Mouse (Mus musculus) kidney, embryonic 15.5 days (tissue): ENCODE data around the gene H2-Ob. TPM values are rescaled to one million over a fixed set of nuclear protein-coding genes. Genes with fewer than 3 reads are reported as not detected.

Experiments used
- ATAC-seq: fragments of 200-750 bp; cut with Nextera tagmentation; replicated peaks from 2 replicates; pipeline ENCODE4 v1.8.0; 2017; ENCODE audit warnings: moderate TSS enrichment; ENCODE audit not compliant: low FRiP score
- H3K27ac ChIP-seq: fragments of 300-500 bp; sonication (generic); 2 replicates; pipeline ENCODE4 v1.5.1; 2015; ENCODE audit warnings: mild to moderate bottlenecking, inconsistent platforms
- H3K27me3 ChIP-seq: fragments of 300-500 bp; sonication (generic); 2 replicates; pipeline ENCODE4 v1.6.1; 2015; ENCODE audit warnings: inconsistent platforms
- H3K36me3 ChIP-seq: fragments of 300-500 bp; sonication (generic); 2 replicates; pipeline ENCODE4 v1.6.1; 2015; ENCODE audit warnings: inconsistent platforms
- H3K4me1 ChIP-seq: fragments of 300-500 bp; sonication (generic); 2 replicates; pipeline ENCODE4 v1.6.1; 2015; ENCODE audit warnings: inconsistent platforms
- H3K4me2 ChIP-seq: fragments of 300-500 bp; sonication (generic); 2 replicates; pipeline ENCODE4 v1.6.1; 2015; ENCODE audit warnings: moderate library complexity, mild to moderate bottlenecking, inconsistent platforms
- H3K4me3 ChIP-seq: fragments of 300-500 bp; sonication (generic); replicated peaks from 2 replicates; pipeline ENCODE4 v1.5.1; 2015; ENCODE audit warnings: mild to moderate bottlenecking, inconsistent platforms
- H3K9ac ChIP-seq: fragments of 300-500 bp; sonication (generic); 2 replicates; pipeline ENCODE4 v1.6.1; 2015; ENCODE audit warnings: mild to moderate bottlenecking, inconsistent platforms
- H3K9me3 ChIP-seq: fragments of 300-500 bp; sonication (generic); replicated peaks from 2 replicates; pipeline ENCODE4 v1.6.1; 2016; ENCODE audit warnings: inconsistent platforms
- WGBS: fragments of 180-500 bp; shearing (Covaris S2); methylation state at CpG from one replicate; pipeline ENCODE4 v1.1.7; 2015; ENCODE audit warnings: mixed read lengths; 5-methylcytosine and 5-hydroxymethylcytosine counted together
- polyA plus RNA-seq: library from polyadenylated mRNA; unstranded; fragments of >200 nt; fragmentation: Nextera tagmentation; extraction: Ambion mirVana; gene quantifications from 2 replicates; pipeline ENCODE4 v1.2.1, GENCODE M21; 2015

H2-Ob gene
- polyA plus RNA-seq = 0.13 TPM in 1 of 2 replicates, not detected in the other

DNA sequence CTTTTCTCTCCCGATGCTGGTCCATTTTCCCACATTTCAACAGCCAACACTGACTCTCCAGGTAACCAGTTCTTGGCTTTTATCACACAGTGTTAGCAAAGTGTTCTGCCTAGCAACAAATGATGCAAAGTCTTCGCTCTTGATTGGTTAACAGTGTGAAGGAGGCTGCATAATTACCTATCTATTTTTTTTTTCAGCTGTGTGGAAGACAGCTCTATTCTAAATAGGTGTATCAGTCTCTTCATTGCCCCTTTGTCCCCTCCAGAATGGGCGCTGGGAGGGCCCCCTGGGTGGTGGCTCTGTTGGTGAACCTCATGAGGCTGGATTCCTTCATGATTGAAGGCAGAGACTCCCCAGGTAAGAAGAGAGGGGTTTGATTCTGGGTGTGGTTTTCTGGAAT lies at the start of gene H2-Ob:
Gene H2-Ob (plus strand): TSS at position 198 of the 400 bp plus-strand sequence.
- H3K27me3 ChIP-seq = no peaks in the 10 kb centered on the region; the same call in 1 of the 2 replicates
- peaks cover 4% of the 10 kb centered on the region; the same call in 1 of the 2 replicates for H3K9me3 ChIP-seq
- no peak within 1 kb of the TSS for H3K9ac ChIP-seq
- ATAC-seq = no peak
- no peak within 1 kb of the TSS for H3K4me2 ChIP-seq
- 0 out of 2 replicates have a peak, but pooled peaks cover 2% of the 10 kb centered on the region for H3K4me1 ChIP-seq
- no peaks in the 10 kb centered on the region for H3K36me3 ChIP-seq
- 70% methylated on average over 3 of the region's 3 CpGs for WGBS
- H3K27ac ChIP-seq = peak within 1 kb of the TSS; percentile 20; the same call in 1 of the 2 replicates
- no peak within 1 kb of the TSS for H3K4me3 ChIP-seq

DNA sequence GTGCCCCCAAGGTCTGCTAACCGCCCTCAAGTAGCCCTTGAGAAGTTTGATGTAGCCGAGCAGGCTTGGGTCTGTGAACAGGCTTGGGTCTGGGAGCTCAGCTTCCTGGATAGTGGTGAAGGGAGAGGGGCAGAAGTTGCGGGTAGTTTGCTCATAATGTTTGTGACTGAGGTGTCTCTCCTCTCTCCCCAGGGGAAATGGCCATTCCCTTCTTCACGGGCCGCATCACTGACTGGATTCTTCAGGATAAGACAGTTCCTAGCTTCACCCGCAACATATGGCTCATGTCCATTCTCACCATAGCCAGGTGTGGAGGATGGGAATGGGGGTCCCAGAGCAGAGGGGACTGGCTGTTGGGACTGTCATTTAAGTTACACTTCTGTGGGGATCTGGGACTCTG lies 49.7 kb upstream of the H2-Ob start:
- Histone ChIP-seq H3K4me3 (no peak overlapping the region), H3K4me1 (peaks cover 20% of the 10 kb centered on the region), H3K9me3 (no peaks in the 10 kb centered on the region), H3K9ac (no peak overlapping the region), H3K27me3 (peaks cover 87% of the 10 kb centered on the region), H3K4me2 (no peak overlapping the region), H3K36me3 (no peaks in the 10 kb centered on the region), H3K27ac (no peak overlapping the region)
- WGBS = 59% methylated on average over 6 of the region's 6 CpGs
- ATAC-seq = no peak

DNA sequence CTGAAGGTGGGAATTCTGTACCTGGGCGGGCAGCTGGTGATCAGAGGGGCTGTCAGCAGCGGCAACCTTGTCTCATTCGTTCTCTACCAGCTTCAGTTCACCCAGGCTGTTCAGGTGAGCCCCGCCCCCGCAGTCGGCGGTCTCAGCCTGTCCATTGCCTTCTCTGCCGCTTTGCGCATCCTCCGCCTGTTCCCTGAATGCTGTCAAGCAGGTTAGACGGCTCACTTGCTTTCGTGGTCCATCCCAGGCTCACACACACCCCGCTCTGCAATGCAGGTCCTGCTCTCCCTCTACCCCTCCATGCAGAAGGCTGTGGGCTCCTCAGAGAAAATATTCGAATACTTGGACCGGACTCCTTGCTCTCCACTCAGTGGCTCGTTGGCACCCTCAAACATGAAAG lies 45.9 kb upstream of the H2-Ob start:
- H3K9ac ChIP-seq = no peak overlapping the region
- H3K27ac ChIP-seq = no peak overlapping the region
- no peak overlapping the region for H3K4me2 ChIP-seq
- no peak for ATAC-seq
- peaks cover 95% of the 10 kb centered on the region for H3K27me3 ChIP-seq
- no peak overlapping the region for H3K4me3 ChIP-seq
- peaks cover 22% of the 10 kb centered on the region for H3K4me1 ChIP-seq
- H3K36me3 ChIP-seq = no peaks in the 10 kb centered on the region
- no peaks in the 10 kb centered on the region for H3K9me3 ChIP-seq
- 23% methylated on average over 16 of the region's 16 CpGs for WGBS

DNA sequence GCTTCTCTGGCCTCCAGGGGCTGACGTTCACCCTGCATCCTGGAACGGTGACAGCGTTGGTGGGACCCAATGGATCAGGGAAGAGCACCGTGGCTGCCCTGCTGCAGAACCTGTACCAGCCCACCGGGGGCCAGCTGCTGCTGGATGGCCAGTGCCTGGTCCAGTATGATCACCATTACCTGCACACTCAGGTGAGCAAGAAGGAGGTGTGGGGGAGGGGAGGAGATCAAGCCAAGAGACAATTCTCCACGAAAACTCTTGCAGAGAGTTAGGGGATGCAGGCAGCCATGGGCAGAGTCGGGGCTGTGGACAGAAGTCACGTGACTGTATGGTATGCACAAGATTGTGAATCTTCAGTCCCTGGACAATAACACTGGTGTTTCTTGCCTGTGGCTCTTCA lies 45.2 kb upstream of the H2-Ob start:
- no peak overlapping the region for H3K4me3 ChIP-seq
- H3K9me3 ChIP-seq = no peaks in the 10 kb centered on the region
- H3K4me1 ChIP-seq = peaks cover 23% of the 10 kb centered on the region
- H3K27ac ChIP-seq = no peak overlapping the region
- no peak for ATAC-seq
- no peak overlapping the region for H3K9ac ChIP-seq
- no peaks in the 10 kb centered on the region for H3K36me3 ChIP-seq
- no peak overlapping the region for H3K4me2 ChIP-seq
- 54% methylated on average over 8 of the region's 8 CpGs for WGBS
- H3K27me3 ChIP-seq = peaks cover 95% of the 10 kb centered on the region

DNA sequence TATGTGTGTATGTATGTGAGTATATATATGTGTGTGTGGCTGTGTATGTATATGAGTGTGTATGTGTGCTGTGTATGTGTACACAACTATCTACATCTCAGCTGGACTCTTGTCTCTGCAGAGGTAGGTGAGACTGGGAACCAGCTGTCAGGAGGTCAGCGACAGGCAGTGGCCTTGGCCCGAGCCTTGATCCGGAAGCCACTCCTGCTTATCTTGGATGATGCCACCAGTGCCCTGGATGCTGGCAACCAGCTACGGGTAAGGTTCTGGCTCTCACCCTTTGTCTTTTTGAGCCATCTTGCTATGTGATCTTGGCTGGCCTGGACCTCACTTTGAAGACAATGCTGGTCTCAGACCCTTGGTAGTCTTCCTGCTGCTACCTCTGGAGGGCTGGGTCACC lies 44.0 kb upstream of the H2-Ob start:
- Histone ChIP-seq H3K36me3 (no peaks in the 10 kb centered on the region), H3K9me3 (no peaks in the 10 kb centered on the region), H3K27me3 (peaks cover 93% of the 10 kb centered on the region), H3K9ac (no peak overlapping the region), H3K27ac (no peak overlapping the region), H3K4me1 (peaks cover 24% of the 10 kb centered on the region), H3K4me2 (no peak overlapping the region), H3K4me3 (no peak overlapping the region)
- no peak for ATAC-seq
- 84% methylated on average over 4 of the region's 4 CpGs for WGBS

DNA sequence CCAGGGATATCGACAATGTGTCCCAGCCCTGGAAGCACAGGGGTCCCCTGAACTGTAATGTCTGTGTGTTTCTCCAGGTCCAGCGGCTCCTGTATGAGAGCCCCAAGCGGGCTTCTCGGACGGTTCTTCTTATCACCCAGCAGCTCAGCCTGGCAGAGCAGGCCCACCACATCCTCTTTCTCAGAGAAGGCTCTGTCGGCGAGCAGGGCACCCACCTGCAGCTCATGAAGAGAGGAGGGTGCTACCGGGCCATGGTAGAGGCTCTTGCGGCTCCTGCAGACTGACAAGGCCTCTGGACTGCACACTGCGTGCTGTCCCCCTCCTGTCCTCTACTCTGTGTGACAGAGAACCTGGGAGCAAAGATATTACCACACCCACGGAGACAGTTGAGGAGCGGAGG lies 42.2 kb upstream of the H2-Ob start:
- H3K4me1 ChIP-seq = peaks cover 24% of the 10 kb centered on the region
- H3K27ac ChIP-seq = no peak overlapping the region
- no peaks in the 10 kb centered on the region for H3K36me3 ChIP-seq
- no peak for ATAC-seq
- 33% methylated on average over 12 of the region's 12 CpGs for WGBS
- no peak overlapping the region; the same call in 1 of the 2 replicates for H3K4me2 ChIP-seq
- H3K9ac ChIP-seq = no peak overlapping the region
- H3K4me3 ChIP-seq = no peak overlapping the region; the same call in 1 of the 2 replicates
- peaks cover 83% of the 10 kb centered on the region for H3K27me3 ChIP-seq
- no peaks in the 10 kb centered on the region for H3K9me3 ChIP-seq

DNA sequence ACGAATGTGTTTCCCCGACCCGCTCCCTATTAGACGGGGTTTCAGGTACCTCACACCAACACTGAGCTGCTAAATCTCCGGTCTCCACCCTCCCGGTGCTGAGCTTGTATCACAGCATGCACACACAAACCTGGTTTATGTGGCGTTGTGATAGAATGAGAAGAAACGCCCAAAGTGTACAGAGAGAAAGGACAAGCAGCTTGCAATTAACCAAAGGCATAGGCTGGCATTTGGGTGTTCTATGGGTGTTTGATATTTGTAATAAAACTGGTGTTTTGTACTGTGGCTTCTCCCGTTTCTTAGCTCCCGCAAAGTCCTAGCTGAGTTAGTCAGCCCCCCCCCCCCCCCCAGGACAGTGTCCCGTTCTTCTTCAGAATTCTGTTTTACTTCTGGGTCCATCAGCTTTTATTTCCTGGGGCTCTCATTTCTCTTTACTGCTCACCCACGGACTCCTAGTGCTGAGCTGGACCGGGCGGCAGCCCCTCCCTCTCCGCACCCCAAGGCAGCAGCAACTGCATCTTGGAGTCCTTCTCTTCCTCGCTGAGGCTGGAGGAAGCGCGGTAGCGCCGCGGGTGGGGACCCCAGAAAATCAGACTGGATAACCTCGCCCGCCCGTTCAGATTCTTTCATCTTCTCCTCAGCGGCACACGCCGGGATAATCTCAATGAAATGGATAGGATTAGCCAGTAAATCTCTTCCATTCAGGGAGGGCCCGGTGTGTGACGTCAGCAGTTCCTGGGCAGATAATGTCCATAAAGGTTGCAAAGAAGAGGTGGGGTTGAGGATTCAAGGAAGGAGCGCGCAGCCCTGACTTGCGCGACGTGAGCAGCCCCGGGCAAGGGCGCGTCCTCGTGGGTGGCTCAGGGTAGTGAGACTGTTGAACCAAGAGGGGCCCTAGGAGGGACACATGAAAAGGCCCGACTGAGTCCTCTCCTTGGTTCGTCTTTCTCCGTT lies 41.5 kb upstream of the H2-Ob start, which contains the start of gene Psmb8:
Gene Psmb8 (plus strand): TSS at position 781 of the 954 bp plus-strand sequence.
- ATAC-seq = peak; percentile 86

DNA sequence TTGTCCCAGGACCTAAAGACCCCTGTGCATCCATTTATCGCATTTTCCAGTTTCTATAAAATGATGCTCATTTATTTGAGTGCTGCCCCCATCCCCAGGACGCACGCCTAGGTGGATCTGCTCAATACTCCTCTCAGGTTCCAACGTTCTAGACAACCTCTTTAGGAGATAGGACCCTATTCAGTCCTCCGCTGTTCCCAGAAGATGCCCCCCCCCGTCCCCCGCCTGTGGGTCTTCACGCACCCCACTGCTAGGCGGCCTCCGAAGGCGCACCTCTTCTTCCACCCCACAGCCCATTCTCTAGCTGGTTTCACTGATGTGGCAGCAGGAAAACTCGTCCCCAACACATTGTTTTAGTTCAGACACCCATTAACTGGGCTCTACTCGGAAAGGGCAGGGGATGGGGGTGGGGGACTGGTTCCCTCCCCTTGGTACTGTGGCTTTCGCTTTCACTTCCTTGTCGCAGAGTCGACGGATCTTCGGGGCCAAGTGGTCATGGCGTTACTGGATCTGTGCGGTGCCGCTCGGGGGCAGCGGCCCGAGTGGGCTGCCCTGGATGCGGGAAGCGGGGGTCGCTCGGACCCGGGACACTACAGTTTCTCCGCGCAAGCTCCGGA lies 40.7 kb upstream of the H2-Ob start:
- peaks cover 21% of the 10 kb centered on the region for H3K4me1 ChIP-seq
- peaks cover 72% of the 10 kb centered on the region for H3K27me3 ChIP-seq
- ATAC-seq = peak; percentile 44; the same call in 1 of the 2 replicates
- H3K9me3 ChIP-seq = no peaks in the 10 kb centered on the region
- H3K4me3 ChIP-seq = peak overlapping the region; percentile 48
- H3K27ac ChIP-seq = no peak overlapping the region
- no peaks in the 10 kb centered on the region for H3K36me3 ChIP-seq
- peak overlapping the region; percentile 78 for H3K4me2 ChIP-seq
- H3K9ac ChIP-seq = peak overlapping the region; percentile 29
- WGBS = 1% methylated on average over 32 of the region's 32 CpGs

More for the DNA sequence above, 41.5 kb upstream of the H2-Ob start, which contains the start of gene Psmb8:
- peaks cover 24% of the 10 kb centered on the region for H3K4me1 ChIP-seq
- peak within 1 kb of the TSS; percentile 48 for H3K4me3 ChIP-seq
- peak within 1 kb of the TSS; percentile 29 for H3K9ac ChIP-seq
- peak within 1 kb of the TSS; percentile 78 for H3K4me2 ChIP-seq
- H3K9me3 ChIP-seq = no peaks in the 10 kb centered on the region
- H3K27me3 ChIP-seq = peaks cover 76% of the 10 kb centered on the region
- no peak within 1 kb of the TSS for H3K27ac ChIP-seq
- H3K36me3 ChIP-seq = no peaks in the 10 kb centered on the region
- 4% methylated on average over 41 of the region's 41 CpGs for WGBS

DNA sequence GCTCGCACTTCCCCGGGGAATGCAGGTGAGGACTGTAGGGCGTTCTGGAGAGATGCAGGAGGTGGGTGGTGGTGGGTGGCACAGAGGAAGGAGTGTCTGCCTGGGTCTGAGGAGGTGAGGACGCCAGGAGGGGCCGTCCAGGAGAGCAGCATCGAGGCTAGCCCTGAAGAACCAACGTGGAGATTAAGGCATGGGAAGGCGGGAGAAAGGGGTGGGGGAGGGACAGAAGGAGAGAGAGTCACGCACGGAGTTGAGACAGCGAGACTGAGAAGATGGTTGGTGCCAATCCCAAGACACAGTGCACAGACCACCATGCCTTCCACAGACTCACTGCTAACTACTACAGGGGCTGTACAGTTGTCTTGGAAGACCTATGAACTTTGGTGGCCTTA lies 40.2 kb upstream of the H2-Ob start:
- ATAC-seq = no peak
- H3K27me3 ChIP-seq = peaks cover 72% of the 10 kb centered on the region
- no peak overlapping the region for H3K27ac ChIP-seq
- peaks cover 21% of the 10 kb centered on the region for H3K4me1 ChIP-seq
- H3K36me3 ChIP-seq = no peaks in the 10 kb centered on the region
- H3K9me3 ChIP-seq = no peaks in the 10 kb centered on the region
- 7% methylated on average over 11 of the region's 11 CpGs for WGBS
- peak overlapping the region; percentile 48 for H3K4me3 ChIP-seq
- peak overlapping the region; percentile 78 for H3K4me2 ChIP-seq
- peak overlapping the region; percentile 29 for H3K9ac ChIP-seq

DNA sequence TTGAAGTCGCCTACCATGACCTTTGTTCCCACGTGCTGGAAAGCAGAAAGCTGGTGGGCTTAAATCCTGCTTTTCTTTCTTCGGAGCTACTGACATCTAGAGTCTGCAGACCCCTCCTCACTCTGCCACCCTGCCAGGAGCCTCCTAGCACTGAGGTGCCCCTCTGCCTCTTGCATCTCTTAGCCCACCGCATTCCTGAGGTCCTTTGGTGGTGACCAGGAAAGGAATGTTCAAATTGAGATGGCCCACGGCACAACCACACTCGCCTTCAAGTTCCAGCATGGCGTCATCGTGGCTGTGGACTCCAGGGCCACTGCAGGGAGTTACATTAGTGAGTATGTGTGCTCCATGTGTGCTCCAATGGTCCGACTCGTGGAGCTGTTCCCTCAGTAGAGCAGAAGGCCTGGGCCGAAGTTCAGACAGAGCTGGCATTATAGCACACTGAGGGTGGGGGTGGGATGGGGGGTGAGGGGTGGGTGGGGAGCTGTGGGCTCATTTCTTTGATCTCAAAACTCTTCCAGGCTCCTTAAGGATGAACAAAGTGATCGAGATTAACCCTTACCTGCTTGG lies 39.6 kb upstream of the H2-Ob start:
- no peak for ATAC-seq
- no peaks in the 10 kb centered on the region for H3K36me3 ChIP-seq
- no peaks in the 10 kb centered on the region for H3K9me3 ChIP-seq
- no peak overlapping the region for H3K9ac ChIP-seq
- 0 out of 2 replicates have a peak overlapping the region, but pooled peaks have one; percentile 78 for H3K4me2 ChIP-seq
- H3K27me3 ChIP-seq = peaks cover 69% of the 10 kb centered on the region
- H3K27ac ChIP-seq = no peak overlapping the region
- peaks cover 21% of the 10 kb centered on the region for H3K4me1 ChIP-seq
- WGBS = 64% methylated on average over 12 of the region's 12 CpGs
- H3K4me3 ChIP-seq = no peak overlapping the region

DNA sequence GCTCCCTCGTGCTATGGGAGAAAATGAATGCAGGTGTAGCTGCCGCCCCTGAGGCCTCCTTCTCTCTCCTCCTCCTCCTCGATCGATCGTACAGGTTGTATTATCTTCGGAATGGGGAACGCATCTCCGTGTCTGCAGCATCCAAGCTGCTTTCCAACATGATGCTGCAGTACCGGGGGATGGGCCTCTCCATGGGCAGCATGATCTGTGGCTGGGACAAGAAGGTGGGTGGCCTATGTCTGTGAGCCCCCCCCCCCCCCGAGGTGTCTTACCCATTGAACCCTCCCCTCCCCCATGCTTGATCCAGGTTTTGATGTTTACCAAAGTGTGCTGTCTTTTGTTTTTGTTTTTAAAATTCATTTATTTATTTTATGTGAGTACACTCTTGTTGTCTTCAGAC lies 38.7 kb upstream of the H2-Ob start:
- peaks cover 25% of the 10 kb centered on the region for H3K4me1 ChIP-seq
- H3K4me3 ChIP-seq = no peak overlapping the region
- no peaks in the 10 kb centered on the region for H3K36me3 ChIP-seq
- H3K9ac ChIP-seq = no peak overlapping the region
- WGBS = 86% methylated on average over 10 of the region's 10 CpGs
- no peak overlapping the region for H3K27ac ChIP-seq
- no peaks in the 10 kb centered on the region for H3K9me3 ChIP-seq
- H3K27me3 ChIP-seq = peaks cover 63% of the 10 kb centered on the region
- no peak overlapping the region for H3K4me2 ChIP-seq
- no peak for ATAC-seq
